Comparison of ENCODE assay signal across 13 mouse cellular contexts in genomic region chr10:42488606-42489296, GRCm38 (mm10). TPM values are rescaled to one million over a fixed set of nuclear protein-coding genes. Genes with fewer than 3 reads are reported as not detected.
DNase-seq lines count a peak whose midpoint lies in the region; ATAC-seq and TF ChIP-seq lines count a peak whose summit lies in the region.
"Had no signal": no experiment of that assay in that cellular context is flagged by ENCODE, and none has a peak within 500 bp of the region (broad histone marks: within the 10 kb centered on the region; RNA-seq: fewer than 3 reads in every experiment).

No protein-coding gene starts in this region.

- 0 out of 2 replicates have a peak, but pooled peaks cover 3% of the 10 kb centered on the region for H3K4me1 ChIP-seq in kidney, embryonic 16.5 days (ENCODE audit: insufficient read depth, low read length)
- no peaks in the 10 kb centered on the region for H3K4me1 ChIP-seq in limb, embryonic 14.5 days (ENCODE audit: control insufficient read depth, insufficient read depth, low read length)

- H3K4me3 ChIP-seq in kidney, embryonic 16.5 days (ENCODE audit: low read length), result no peak overlapping the region
- H3K4me3 ChIP-seq in limb, embryonic 14.5 days (replicated peaks; ENCODE audit: low read length), result no peak overlapping the region
- H3K4me3 ChIP-seq: forebrain, embryonic 10.5 days had no signal

- DNase-seq in kidney, postnatal 14 days, result no peak
- peak; percentile 53 for DNase-seq in ZHBTc4 (ENCODE audit: low read depth, low spot score)
- DNase-seq in embryo, embryonic 9.5 days (ENCODE audit: extremely low spot score), result peak; percentile 29
- peak; percentile 25 for DNase-seq in limb, embryonic 14.5 days (ENCODE audit: low spot score)
- DNase-seq in adrenal gland, adult 2 months, result no peak
- DNase-seq in thymus, adult 18-20 months, result no peak
- no peak for DNase-seq in spleen, adult 12 weeks (ENCODE audit: low spot score)
- DNase-seq: cerebellum, adult 11-12 months; heart, postnatal 4 days; thymus, postnatal 25 days had no signal

- no peak overlapping the region for H3K9ac ChIP-seq in kidney, embryonic 16.5 days (replicated peaks; ENCODE audit: low read length)
- H3K9ac ChIP-seq in limb, embryonic 14.5 days (ENCODE audit: low read depth, low read length, severe bottlenecking), result no peak overlapping the region

- no peak overlapping the region for H3K27ac ChIP-seq in kidney, embryonic 16.5 days (ENCODE audit: low read length)
- H3K27ac ChIP-seq in limb, embryonic 14.5 days (replicated peaks; ENCODE audit: low read depth, low read length), result no peak overlapping the region
- H3K27ac ChIP-seq: forebrain, embryonic 10.5 days had no signal

- 23% methylated on average over 8 of the region's 8 CpGs for WGBS in kidney, embryonic 16.5 days
- WGBS in limb, embryonic 14.5 days, result 20% methylated on average over 8 of the region's 8 CpGs

- no peak for TF ChIP-seq POLR2A in limb, embryonic 14.5 days (IDR thresholded peaks at IDR 0.05; ENCODE audit: borderline replicate concordance, extremely low read depth, insufficient read depth, insufficient read length)

- no peaks in the 10 kb centered on the region for H3K9me3 ChIP-seq in kidney, embryonic 16.5 days (ENCODE audit: low read length)
- no peaks in the 10 kb centered on the region for H3K9me3 ChIP-seq in limb, embryonic 14.5 days (ENCODE audit: control insufficient read depth, low read length)
- H3K9me3 ChIP-seq: forebrain, embryonic 10.5 days had no signal

- ATAC-seq in kidney, embryonic 16.5 days (ENCODE audit: low FRiP score, low TSS enrichment), result 0 out of 2 replicates have a peak, but pooled peaks have one; percentile 49
- ATAC-seq in limb, embryonic 14.5 days (ENCODE audit: low FRiP score, low read depth), result peak; percentile 55; the same call in 1 of the 2 replicates
- ATAC-seq: activated CD4-positive, CD25-positive, alpha-beta regulatory T cell, adult 4 months had no signal

- no peak overlapping the region for H3K4me2 ChIP-seq in kidney, embryonic 16.5 days (replicated peaks; ENCODE audit: low read depth, low read length)
- H3K4me2 ChIP-seq in limb, embryonic 14.5 days (replicated peaks; ENCODE audit: low read depth, low read length, severe bottlenecking), result no peak overlapping the region

- no peaks in the 10 kb centered on the region for H3K27me3 ChIP-seq in kidney, embryonic 16.5 days (ENCODE audit: insufficient read depth, low read length)
- H3K27me3 ChIP-seq in limb, embryonic 14.5 days (ENCODE audit: control insufficient read depth, insufficient read depth, low read length), result no peaks in the 10 kb centered on the region

- no peaks in the 10 kb centered on the region for H3K36me3 ChIP-seq in kidney, embryonic 16.5 days (ENCODE audit: insufficient read depth, low read length)
- no peaks in the 10 kb centered on the region for H3K36me3 ChIP-seq in limb, embryonic 14.5 days (ENCODE audit: control insufficient read depth, insufficient read depth, low read length)
- H3K36me3 ChIP-seq: forebrain, embryonic 10.5 days had no signal

RNA-seq across cellular contexts. Expression of gene Afg1l, which starts 10.4 kb away (rescaled TPM):
- polyA plus RNA-seq in kidney, embryonic 16.5 days (2015; fragmentation: Nextera tagmentation; extraction: Ambion mirVana), result 8.9 and 9.9 TPM in 2 replicates
- polyA plus RNA-seq in limb, embryonic 14.5 days (2012; rRNA removed), result 4.6 and 5.7 TPM in 2 replicates
- polyA plus RNA-seq in limb, embryonic 14.5 days (2014; fragmentation: Nextera tagmentation; extraction: Ambion mirVana), result 5.0 and 5.3 TPM in 2 replicates
- 10 to 100 TPM; 20.8 to 23.6 TPM for total RNA-seq in adrenal gland, adult 2 months (2021)
- polyA plus RNA-seq in adrenal gland, adult 2 months (2012; rRNA removed), result 9.3 and 9.5 TPM in 2 replicates

RNA-seq across cellular contexts. Expression of gene Snx3, which starts 13.1 kb away (rescaled TPM):
- 362 and 371 TPM in 2 replicates for polyA plus RNA-seq in kidney, embryonic 16.5 days (2015; fragmentation: Nextera tagmentation; extraction: Ambion mirVana)
- 303 and 383 TPM in 2 replicates for polyA plus RNA-seq in limb, embryonic 14.5 days (2012; rRNA removed)
- polyA plus RNA-seq in limb, embryonic 14.5 days (2014; fragmentation: Nextera tagmentation; extraction: Ambion mirVana), result 311 and 312 TPM in 2 replicates
- total RNA-seq in adrenal gland, adult 2 months (2021), result 100 to 1,000 TPM; 243 to 299 TPM
- 138 and 180 TPM in 2 replicates for polyA plus RNA-seq in adrenal gland, adult 2 months (2012; rRNA removed)

Comparison
In these comparisons a context has a peak if more than half of its experiments do, and no peak if none do; other contexts are left out.
1. DNase-seq: peak in ZHBTc4 (single experiment), embryo, embryonic 9.5 days (single experiment) and limb, embryonic 14.5 days (single experiment); none in kidney, postnatal 14 days (single experiment), adrenal gland, adult 2 months (single experiment), thymus, adult 18-20 months (0 of 2) and spleen, adult 12 weeks (single experiment).